Mouse (Mus musculus): ENCODE results near the gene Hoxb1. TPM values are rescaled to one million over a fixed set of nuclear protein-coding genes. Genes with fewer than 3 reads are reported as not detected.

Hoxb1 gene
- polyA plus RNA-seq, 1 experiment from 2014 or later = not detected

DNA sequence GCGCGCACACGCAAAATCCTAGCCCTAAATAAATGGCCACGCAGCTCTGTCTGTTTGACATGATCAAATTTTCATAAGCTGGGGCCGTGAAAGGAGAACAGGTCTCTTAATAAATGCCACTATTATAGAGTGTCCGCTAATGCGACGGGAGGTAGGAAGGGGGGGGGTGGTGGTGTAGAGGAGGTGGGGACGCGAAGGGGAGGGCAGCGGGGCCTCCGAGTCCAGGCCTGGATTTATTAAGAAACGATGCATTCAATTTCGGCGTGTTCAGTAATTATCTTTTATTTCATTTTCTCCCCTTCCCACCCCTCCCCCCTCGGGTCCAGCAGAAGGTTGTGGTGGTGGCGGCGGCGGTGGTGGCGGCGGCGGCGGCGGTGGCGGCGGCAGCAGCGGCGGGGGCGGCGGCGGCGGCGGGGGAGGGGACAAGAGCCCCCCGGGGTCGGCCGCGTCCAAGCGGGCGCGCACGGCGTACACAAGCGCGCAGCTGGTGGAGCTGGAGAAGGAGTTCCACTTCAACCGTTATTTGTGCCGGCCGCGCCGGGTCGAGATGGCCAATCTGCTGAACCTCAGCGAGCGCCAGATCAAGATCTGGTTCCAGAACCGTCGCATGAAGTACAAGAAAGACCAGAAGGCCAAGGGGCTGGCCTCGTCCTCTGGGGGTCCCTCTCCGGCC lies 20.2 kb upstream of the Hoxb1 start:
- ATAC-seq (replicated peaks; ENCODE audit: low FRiP score) = no peak
- no peak overlapping the region for H3K27ac ChIP-seq (ENCODE audit: low read depth, low read length)
- 1% methylated on average over 48 of the region's 56 CpGs for WGBS

DNA sequence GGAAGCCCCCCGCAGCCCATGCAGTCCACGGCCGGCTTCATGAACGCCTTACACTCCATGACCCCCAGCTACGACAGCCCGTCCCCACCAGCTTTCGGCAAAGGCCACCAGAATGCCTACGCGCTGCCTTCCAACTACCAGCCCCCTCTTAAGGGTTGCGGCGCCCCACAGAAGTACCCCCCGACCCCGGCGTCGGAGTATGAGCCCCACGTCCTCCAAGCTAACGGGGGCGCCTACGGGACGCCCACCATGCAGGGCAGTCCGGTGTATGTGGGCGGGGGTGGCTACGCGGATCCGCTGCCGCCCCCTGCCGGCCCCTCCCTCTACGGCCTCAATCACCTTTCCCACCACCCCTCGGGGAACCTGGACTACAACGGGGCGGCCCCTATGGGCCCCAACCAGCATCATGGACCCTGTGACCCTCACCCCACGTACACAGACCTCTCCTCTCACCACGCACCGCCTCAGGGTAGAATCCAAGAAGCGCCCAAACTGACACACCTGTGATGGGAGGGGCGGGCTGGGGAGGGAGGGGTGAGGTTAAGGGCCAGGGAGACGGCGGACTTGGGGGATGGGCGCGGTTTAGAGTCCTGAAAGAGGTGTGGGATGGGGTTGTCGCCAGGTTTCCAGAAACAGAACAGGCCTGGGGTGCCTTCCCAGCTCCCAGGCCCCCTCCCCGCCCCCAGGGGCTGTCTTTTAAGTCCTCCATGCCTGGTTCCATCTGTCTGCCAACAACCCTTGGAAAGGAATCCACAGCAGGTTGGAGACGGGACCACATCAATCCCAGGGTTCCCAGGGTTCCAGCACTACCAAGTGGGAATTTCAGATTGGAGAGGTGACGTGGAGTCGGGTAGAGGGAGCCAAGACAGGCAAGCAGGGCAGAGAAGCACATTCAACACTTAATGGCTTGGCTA lies 19.4 kb upstream of the Hoxb1 start:
- Histone ChIP-seq H3K9ac (ENCODE audit: low read length) (no peak overlapping the region), H3K4me3 (ENCODE audit: low read depth, low read length) (no peak overlapping the region), H3K36me3 (ENCODE audit: control insufficient read depth, insufficient read depth, low read length) (no peaks in the 10 kb centered on the region), H3K27me3 (ENCODE audit: control insufficient read depth, insufficient read depth, low read length) (peaks cover 95% of the 10 kb centered on the region), H3K27ac (ENCODE audit: low read depth, low read length) (no peak overlapping the region), H3K9me3 (ENCODE audit: control insufficient read depth, low read length) (no peaks in the 10 kb centered on the region), H3K4me2 (ENCODE audit: low read depth, low read length, severe bottlenecking) (no peak overlapping the region), H3K4me1 (replicated peaks; ENCODE audit: control insufficient read depth, insufficient read depth, low read length) (no peaks in the 10 kb centered on the region)
- under 1% methylated on average over 45 of the region's 45 CpGs for WGBS
- no peak for DNase-seq (ENCODE audit: low spot score)
- ATAC-seq (replicated peaks; ENCODE audit: low FRiP score) = no peak

More for the DNA sequence above, 20.2 kb upstream of the Hoxb1 start:
- DNase-seq (ENCODE audit: low spot score) = no peak
- 0 out of 2 replicates have a peak, but pooled peaks cover 2% of the 10 kb centered on the region for H3K4me1 ChIP-seq (replicated peaks; ENCODE audit: control insufficient read depth, insufficient read depth, low read length)
- peaks cover 94% of the 10 kb centered on the region for H3K27me3 ChIP-seq (ENCODE audit: control insufficient read depth, insufficient read depth, low read length)
- no peak overlapping the region for H3K9ac ChIP-seq (ENCODE audit: low read length)
- no peaks in the 10 kb centered on the region for H3K36me3 ChIP-seq (ENCODE audit: control insufficient read depth, insufficient read depth, low read length)
- no peak overlapping the region for H3K4me2 ChIP-seq (ENCODE audit: low read depth, low read length, severe bottlenecking)
- H3K4me3 ChIP-seq (ENCODE audit: low read depth, low read length) = no peak overlapping the region
- H3K9me3 ChIP-seq (ENCODE audit: control insufficient read depth, low read length) = no peaks in the 10 kb centered on the region

DNA sequence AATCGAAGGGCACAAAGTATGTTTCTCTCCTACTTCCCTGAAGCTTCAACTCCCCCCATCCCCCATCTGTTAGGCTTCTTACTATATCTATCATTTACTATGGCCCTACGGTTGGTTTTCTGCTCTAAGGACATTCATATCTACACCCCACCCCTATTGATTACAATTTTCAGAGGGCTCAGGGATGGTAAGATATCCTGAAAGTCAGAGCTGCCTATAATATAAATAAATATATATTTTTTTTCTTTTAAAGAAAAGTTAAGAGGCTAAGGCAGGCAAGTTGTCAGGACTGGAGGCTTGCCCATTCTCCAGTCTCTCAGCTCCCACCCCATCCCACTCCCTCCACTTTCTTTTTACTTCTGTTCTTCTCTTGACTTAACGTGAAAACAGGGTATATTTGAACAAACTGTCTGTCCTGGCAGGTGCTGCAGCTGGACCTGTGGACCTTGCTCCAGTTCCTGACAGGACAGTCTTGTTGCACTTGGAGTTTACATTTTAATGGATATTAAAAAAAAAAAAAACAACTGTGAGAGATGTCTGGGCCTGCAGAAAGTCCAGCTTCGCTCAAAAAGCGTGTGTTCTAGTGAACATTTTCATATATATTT lies 18.5 kb upstream of the Hoxb1 start:
- 9% methylated on average over 5 of the region's 5 CpGs for WGBS
- peaks cover 97% of the 10 kb centered on the region for H3K27me3 ChIP-seq (ENCODE audit: control insufficient read depth, insufficient read depth, low read length)
- H3K4me2 ChIP-seq (ENCODE audit: low read depth, low read length, severe bottlenecking) = no peak overlapping the region
- peak; percentile 42 for DNase-seq (ENCODE audit: low spot score)
- no peak overlapping the region for H3K9ac ChIP-seq (ENCODE audit: low read length)
- H3K4me3 ChIP-seq (ENCODE audit: low read depth, low read length) = no peak overlapping the region
- no peaks in the 10 kb centered on the region for H3K4me1 ChIP-seq (replicated peaks; ENCODE audit: control insufficient read depth, insufficient read depth, low read length)
- ATAC-seq (replicated peaks; ENCODE audit: low FRiP score) = no peak
- no peak overlapping the region for H3K27ac ChIP-seq (ENCODE audit: low read depth, low read length)
- no peaks in the 10 kb centered on the region for H3K36me3 ChIP-seq (ENCODE audit: control insufficient read depth, insufficient read depth, low read length)
- no peaks in the 10 kb centered on the region for H3K9me3 ChIP-seq (ENCODE audit: control insufficient read depth, low read length)

DNA sequence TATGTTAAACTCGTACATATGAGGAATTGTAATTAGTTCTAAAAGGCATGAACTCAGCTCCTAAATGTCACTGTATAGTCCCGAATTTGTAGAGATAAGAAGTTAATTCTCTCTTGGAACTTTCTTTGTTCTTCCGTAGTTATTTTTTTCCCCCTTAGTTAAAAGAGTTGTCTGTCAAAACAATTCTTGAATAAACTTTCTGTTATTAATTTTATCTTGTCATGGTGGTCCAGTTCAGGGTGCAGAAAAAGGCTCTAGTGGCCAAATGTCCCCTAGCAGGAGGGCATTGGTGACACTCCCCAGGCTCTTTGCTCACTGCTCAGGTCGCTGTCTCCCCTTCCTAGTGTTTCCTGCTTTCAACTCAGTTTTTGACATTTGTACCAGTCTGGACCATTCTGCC lies 17.8 kb upstream of the Hoxb1 start:
- H3K27me3 ChIP-seq (ENCODE audit: control insufficient read depth, insufficient read depth, low read length) = peaks cover 97% of the 10 kb centered on the region
- WGBS = 4% methylated on average over 4 of the region's 4 CpGs
- no peaks in the 10 kb centered on the region for H3K36me3 ChIP-seq (ENCODE audit: control insufficient read depth, insufficient read depth, low read length)
- H3K4me1 ChIP-seq (replicated peaks; ENCODE audit: control insufficient read depth, insufficient read depth, low read length) = no peaks in the 10 kb centered on the region
- H3K27ac ChIP-seq (ENCODE audit: low read depth, low read length) = no peak overlapping the region
- H3K4me3 ChIP-seq (ENCODE audit: low read depth, low read length) = no peak overlapping the region
- DNase-seq (ENCODE audit: low spot score) (no peak), ATAC-seq (replicated peaks; ENCODE audit: low FRiP score) (no peak)
- H3K4me2 ChIP-seq (ENCODE audit: low read depth, low read length, severe bottlenecking) = no peak overlapping the region
- H3K9me3 ChIP-seq (ENCODE audit: control insufficient read depth, low read length) = no peaks in the 10 kb centered on the region
- H3K9ac ChIP-seq (ENCODE audit: low read length) = no peak overlapping the region

DNA sequence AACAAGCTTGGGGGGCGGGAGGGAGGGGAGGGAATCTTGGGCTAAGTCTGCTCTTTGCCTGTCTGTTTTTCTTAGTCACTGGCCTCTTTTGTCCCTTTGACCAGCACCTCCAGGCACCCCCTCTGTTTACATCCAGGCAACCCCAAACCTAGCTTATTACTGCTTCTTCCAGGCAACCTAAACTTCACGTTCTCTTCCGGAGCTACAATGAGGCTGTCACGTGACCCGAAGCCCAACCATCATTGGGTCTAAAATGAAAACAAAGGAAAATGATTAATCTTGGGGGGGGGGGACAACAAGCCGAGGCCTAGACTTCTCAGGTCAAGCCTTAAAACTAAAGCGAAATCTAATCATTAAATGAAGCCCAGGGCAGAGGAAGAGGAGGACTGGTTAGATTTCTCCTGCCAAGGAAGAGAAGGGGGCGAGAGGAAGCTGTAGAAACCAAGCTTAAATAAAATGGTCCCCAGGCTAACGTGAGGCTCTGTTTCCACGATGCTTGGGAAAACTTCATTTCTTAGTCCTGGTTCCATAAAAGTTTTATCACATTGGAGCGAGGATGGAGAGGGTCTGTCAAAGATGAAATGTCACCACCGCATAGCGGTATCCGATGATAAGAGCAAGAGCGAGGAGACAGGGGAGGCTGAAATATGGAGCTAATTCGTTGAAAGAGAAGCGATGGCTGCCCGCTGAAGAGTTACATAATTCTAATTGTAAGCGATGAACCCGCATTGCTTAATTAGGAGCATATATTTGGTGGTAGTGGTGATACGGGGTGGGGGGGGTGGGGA lies 17.2 kb upstream of the Hoxb1 start:
- no peak overlapping the region for H3K27ac ChIP-seq (ENCODE audit: low read depth, low read length)
- no peak for ATAC-seq (replicated peaks; ENCODE audit: low FRiP score)
- H3K4me2 ChIP-seq (ENCODE audit: low read depth, low read length, severe bottlenecking) = no peak overlapping the region
- H3K27me3 ChIP-seq (ENCODE audit: control insufficient read depth, insufficient read depth, low read length) = peaks cover 97% of the 10 kb centered on the region
- no peak overlapping the region for H3K4me3 ChIP-seq (ENCODE audit: low read depth, low read length)
- 0 out of 2 replicates have a peak, but pooled peaks cover 3% of the 10 kb centered on the region for H3K4me1 ChIP-seq (replicated peaks; ENCODE audit: control insufficient read depth, insufficient read depth, low read length)
- H3K36me3 ChIP-seq (ENCODE audit: control insufficient read depth, insufficient read depth, low read length) = no peaks in the 10 kb centered on the region
- H3K9ac ChIP-seq (ENCODE audit: low read length) = no peak overlapping the region
- WGBS = 3% methylated on average over 21 of the region's 21 CpGs
- H3K9me3 ChIP-seq (ENCODE audit: control insufficient read depth, low read length) = no peaks in the 10 kb centered on the region
- DNase-seq (ENCODE audit: low spot score) = no peak

DNA sequence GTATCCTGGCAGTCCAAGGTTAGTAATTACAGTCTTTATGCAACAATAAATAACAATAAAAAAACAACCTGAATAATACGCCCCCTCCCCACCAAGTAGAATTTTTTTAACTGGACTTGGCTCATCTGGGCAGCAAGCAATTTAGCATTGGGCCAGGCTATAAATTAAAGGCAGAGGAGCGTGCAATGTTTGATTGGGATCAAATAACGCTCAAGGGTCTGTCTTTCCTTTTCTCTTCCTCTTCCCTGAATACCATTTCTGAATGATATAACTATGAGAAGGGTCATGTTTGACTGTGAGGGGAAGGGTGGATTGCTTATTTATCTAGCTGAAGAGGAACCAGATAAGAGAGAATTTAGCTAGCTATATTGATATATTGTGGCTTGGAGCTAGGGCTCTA lies 16.6 kb upstream of the Hoxb1 start:
- H3K27me3 ChIP-seq (ENCODE audit: control insufficient read depth, insufficient read depth, low read length) = peaks cover 95% of the 10 kb centered on the region

DNA sequence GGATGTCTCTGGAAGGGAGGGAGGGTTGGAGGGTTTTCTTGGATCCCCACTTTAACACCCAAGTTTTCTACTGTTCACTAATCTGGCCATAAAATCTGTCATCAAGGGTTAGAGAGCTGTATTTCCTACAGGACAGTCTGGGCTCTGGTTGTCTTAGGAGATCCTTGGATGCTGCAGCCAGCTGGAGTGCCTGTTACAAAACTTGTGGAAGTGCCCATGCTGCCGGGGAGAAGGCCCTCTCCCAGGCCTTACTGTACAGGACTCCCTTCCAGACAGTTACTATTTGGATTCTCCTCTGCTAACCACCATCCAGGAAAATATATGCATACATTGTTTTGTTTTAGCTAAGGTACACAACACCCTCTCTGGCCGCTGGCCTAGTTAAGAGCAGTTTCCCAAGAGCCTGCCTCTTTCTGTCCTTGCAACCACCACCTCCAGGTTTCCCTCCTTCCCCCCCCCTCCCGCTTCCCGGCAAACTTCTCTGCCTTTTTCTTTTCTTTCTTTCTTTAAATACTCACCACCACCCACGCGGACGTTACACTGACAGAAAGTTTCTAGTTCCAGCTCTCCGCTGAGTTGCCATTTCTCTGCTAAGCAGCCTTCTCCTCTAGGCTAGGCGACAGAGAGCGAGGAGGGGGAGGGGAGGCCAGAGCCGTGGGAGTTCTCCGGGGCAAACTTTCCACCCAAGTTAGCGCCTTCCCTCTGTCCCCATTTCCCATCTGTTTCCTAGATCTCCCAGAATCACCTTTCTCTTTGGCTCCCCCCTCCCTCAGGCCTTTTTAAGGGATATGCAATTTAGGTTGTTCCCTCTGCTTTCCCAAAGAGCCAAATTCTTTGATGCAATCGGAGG lies 15.8 kb upstream of the Hoxb1 start:
- no peak for DNase-seq (ENCODE audit: low spot score)
- Histone ChIP-seq H3K4me1 (replicated peaks; ENCODE audit: control insufficient read depth, insufficient read depth, low read length) (peaks cover 7% of the 10 kb centered on the region; the same call in 1 of the 2 replicates), H3K27ac (ENCODE audit: low read depth, low read length) (no peak overlapping the region), H3K9ac (ENCODE audit: low read length) (no peak overlapping the region), H3K4me3 (ENCODE audit: low read depth, low read length) (no peak overlapping the region), H3K27me3 (ENCODE audit: control insufficient read depth, insufficient read depth, low read length) (peaks cover 95% of the 10 kb centered on the region), H3K36me3 (ENCODE audit: control insufficient read depth, insufficient read depth, low read length) (no peaks in the 10 kb centered on the region), H3K9me3 (ENCODE audit: control insufficient read depth, low read length) (no peaks in the 10 kb centered on the region), H3K4me2 (ENCODE audit: low read depth, low read length, severe bottlenecking) (no peak overlapping the region)
- ATAC-seq (replicated peaks; ENCODE audit: low FRiP score) = no peak
- WGBS = under 1% methylated on average over 14 of the region's 14 CpGs

More for the DNA sequence above, 16.6 kb upstream of the Hoxb1 start:
- no peaks in the 10 kb centered on the region for H3K36me3 ChIP-seq (ENCODE audit: control insufficient read depth, insufficient read depth, low read length)
- H3K9ac ChIP-seq (ENCODE audit: low read length) = no peak overlapping the region
- ATAC-seq (replicated peaks; ENCODE audit: low FRiP score) (no peak), DNase-seq (ENCODE audit: low spot score) (no peak)
- WGBS = 8% methylated on average over 3 of the region's 3 CpGs
- H3K4me3 ChIP-seq (ENCODE audit: low read depth, low read length) = no peak overlapping the region
- H3K4me1 ChIP-seq (replicated peaks; ENCODE audit: control insufficient read depth, insufficient read depth, low read length) = 0 out of 2 replicates have a peak, but pooled peaks cover 3% of the 10 kb centered on the region
- H3K4me2 ChIP-seq (ENCODE audit: low read depth, low read length, severe bottlenecking) = no peak overlapping the region
- H3K27ac ChIP-seq (ENCODE audit: low read depth, low read length) = no peak overlapping the region
- H3K9me3 ChIP-seq (ENCODE audit: control insufficient read depth, low read length) = no peaks in the 10 kb centered on the region

Data from forebrain, embryonic 11.5 days (tissue).